Mouse (Mus musculus) c-Kit-positive CD71-positive TER-119-negative erythroid progenitor cells, embryonic 14.5 days (primary cell): ENCODE results near the gene Barx1.

Experiments used
- DNase-seq: peaks from one replicate; pipeline ENCODE4 v3.0.0-alpha.2; 2013; ENCODE audit warnings: low read depth

Gene Barx1

GRCm38 (mm10) chr13:48660221-48660734 is 2.5 kb upstream of the Barx1 start:
- DNase-seq, result no peak

- no peak for DNase-seq
These were observed 2.1 kb upstream of the Barx1 start for GRCm38 (mm10) chr13:48660741-48661140.

GRCm38 (mm10) chr13:48661561-48661960 is 1.2 kb upstream of the Barx1 start:
- no peak for DNase-seq

GRCm38 (mm10) chr13:48663211-48663987 is 601 bp downstream of the Barx1 start:
- no peak for DNase-seq

GRCm38 (mm10) chr13:48663988-48664339 is 1.2 kb downstream of the Barx1 start:
- no peak for DNase-seq

GRCm38 (mm10) chr13:48664916-48665655 is 2.3 kb downstream of the Barx1 start:
- DNase-seq, result no peak

- DNase-seq, result no peak
These were observed 3.1 kb downstream of the Barx1 start for GRCm38 (mm10) chr13:48665656-48666597.

GRCm38 (mm10) chr13:48667461-48667860 is 4.7 kb downstream of the Barx1 start:
- DNase-seq, result no peak

GRCm38 (mm10) chr13:48668091-48668975 is 5.5 kb downstream of the Barx1 start:
- no peak for DNase-seq

GRCm38 (mm10) chr13:48668976-48669534 is 6.3 kb downstream of the Barx1 start:
- no peak for DNase-seq

- DNase-seq, result no peak
These were observed 9.6 kb downstream of the Barx1 start for GRCm38 (mm10) chr13:48672312-48672840.

- DNase-seq, result no peak
These were observed 11.8 kb downstream of the Barx1 start for GRCm38 (mm10) chr13:48674609-48675008.

GRCm38 (mm10) chr13:48679351-48679750 is 16.6 kb downstream of the Barx1 start:
- no peak for DNase-seq

GRCm38 (mm10) chr13:48686666-48687065 is 23.9 kb downstream of the Barx1 start:
- no peak for DNase-seq

GRCm38 (mm10) chr13:48691991-48692390 is 29.2 kb downstream of the Barx1 start:
- no peak for DNase-seq

- DNase-seq, result no peak
These were observed 31.6 kb downstream of the Barx1 start for GRCm38 (mm10) chr13:48694090-48695064.

- no peak for DNase-seq
These were observed 43.7 kb downstream of the Barx1 start for GRCm38 (mm10) chr13:48706385-48706951.

GRCm38 (mm10) chr13:48712675-48713074 is 49.9 kb downstream of the Barx1 start:
- DNase-seq, result no peak

- no peak for DNase-seq
These were observed 53.3 kb downstream of the Barx1 start for GRCm38 (mm10) chr13:48716075-48716474.
